Mouse (Mus musculus): ENCODE data around the gene Tnfsf4.

Tnfsf4 gene

DNA sequence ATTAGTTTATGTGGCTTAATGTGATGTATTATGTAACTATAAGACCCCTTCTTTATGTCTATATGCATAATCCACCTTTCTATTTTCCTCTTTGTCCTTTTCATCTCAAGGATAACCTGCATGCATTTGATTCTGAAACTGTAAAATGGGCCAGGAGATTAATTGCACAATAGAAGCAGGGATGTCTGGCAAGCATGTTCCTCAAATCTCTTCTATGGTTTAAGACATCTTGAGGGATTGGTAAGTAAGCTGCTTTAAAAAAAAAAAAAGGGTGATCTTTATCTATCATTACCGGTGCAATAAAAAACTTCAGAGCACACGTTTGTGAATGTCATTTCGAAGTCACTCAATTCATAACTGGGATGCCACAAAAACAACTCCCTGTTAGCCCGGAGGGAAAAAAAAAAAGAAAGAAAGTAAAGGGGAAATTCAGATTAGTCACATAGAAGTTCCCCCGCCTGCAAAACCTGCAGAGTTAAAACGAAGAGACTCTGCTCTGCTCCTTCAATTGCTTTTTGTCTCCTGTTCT lies at the start of gene Tnfsf4:
Gene Tnfsf4 (plus strand): TSS at position 479 of the 529 bp plus-strand sequence.
- no peak for DNase-seq

DNA sequence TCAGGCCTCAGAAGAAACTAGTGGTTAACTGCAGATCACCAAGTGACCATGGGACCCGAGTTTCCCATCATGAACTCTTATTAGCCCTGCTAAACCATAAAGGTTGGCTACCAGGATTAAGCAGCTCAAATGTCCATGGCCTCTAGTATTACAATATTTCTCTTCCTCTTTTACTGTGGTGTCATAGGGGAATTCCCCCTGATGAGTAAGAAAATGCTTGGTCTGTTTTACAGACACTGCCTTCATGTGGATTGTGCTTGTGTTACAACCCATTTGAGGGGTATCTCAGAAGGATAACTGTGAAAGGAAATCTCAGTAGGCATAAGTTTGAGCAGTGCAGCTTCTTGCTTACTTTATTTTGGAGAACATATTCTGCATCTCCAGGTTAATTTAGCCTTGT lies 44.2 kb upstream of the Tnfsf4 start:
- DNase-seq: no peak

DNA sequence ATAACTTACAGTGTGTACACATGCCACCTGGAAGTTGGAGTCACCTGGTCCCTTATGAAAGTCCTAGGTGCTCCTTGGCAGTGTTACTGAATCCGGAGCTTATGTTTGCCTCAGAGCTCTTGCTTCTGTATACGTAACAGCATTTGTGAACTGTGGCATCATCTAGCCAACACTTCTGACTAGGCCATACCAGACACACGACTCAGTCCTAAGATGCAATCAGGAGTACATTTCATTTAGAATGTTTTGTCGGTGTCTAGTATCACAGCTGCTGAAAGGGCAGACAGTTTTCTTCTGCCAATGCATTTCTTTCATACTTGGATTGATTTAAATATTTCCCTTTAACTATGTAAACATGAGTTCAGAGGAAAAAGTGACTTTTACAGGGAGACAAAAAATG lies 30.2 kb upstream of the Tnfsf4 start:
- no peak for DNase-seq

DNA sequence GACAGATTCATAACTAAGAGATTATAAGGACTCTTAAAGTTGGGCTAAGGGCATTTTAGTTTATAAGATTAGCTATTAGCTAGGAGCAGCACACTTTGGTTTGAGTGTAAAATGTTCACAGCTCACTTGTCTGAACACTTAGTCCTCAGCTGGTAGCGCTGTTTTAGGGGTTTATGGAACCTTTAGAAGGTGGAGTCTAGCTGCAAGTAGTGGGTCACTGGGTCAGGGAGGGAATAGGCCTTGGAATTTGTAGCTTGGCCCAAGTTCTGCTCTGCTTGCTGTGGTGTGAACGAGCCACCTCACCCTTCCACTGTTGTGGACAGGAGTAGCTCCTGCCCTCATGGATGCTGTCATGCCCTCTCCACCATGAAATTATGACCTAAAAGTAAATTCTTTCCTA lies 23.3 kb upstream of the Tnfsf4 start:
- no peak for DNase-seq

DNA sequence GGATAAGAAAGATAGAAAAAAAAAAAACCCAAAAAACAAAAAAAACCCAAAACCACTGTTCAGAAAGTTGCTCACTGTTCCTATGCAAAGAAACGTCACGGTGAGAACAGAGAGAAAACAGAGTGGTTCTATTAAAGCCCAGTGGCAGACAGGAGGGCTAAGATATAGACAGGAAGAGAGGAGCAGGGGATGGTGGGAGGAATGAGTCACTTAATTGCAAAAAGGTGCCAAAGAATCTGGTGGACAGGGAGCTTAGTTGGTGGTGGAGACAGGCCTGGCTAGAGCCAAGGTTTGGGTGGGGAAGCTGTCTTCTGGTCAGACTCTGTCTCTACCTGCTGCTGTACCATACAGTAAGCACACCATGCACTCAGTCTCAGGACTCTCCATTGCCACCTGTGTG lies 19.3 kb upstream of the Tnfsf4 start:
- no peak for DNase-seq

GRCm38 (mm10) chr1:161378571-161378970 lies 16.6 kb upstream of the Tnfsf4 start:
- DNase-seq: no peak

DNA sequence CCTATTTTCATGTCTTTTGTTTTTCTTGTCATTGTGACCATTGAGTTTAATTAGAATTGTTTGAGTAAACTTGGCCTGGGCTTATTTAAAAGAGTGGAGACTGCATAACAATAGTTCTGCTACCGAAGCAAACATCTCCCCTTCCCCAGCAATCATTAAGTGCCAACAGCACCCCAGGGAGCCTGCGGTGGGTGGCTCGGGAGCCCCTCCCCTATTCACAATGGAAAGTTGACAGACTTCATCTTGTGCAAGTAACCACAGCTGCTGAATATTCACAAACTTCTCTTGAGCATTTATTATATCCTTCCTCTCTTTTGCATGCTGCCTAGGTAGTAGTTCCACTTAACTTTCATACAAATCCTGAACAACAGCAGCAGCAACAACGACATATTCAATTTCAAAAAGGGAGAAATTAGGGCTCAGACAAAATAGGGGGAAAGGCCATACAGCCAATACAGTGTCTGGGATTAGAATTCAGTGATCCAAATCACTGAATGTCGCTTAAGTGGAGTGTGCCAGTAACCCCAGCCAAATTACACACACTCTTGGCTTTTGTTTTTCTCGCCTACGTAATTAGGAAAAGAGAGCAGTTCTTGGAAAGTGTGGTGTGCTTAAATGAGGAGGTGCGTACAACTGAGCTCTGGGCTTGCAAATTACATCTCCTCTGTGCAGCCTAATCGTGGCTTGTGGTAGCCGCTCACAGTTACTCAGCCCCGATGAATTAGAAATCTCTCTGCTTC lies 15.4 kb upstream of the Tnfsf4 start:
- peak; percentile 24 for DNase-seq

DNA sequence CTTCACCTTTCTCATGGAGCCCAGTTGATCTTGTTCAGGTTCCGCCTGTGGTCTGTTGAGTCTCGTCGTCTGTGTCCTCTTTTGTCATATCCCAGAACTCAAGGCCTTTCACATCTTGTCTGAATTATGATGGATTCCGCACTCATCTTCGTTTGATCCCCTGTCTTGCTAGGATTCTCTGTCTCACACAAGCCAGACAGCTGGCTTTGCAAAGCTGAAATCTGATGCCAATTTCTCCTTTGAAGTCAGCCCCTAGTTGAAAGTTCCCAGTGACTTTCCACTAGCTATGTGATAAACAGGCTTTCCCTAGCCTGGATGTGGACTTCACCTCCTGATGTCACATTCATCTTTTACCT lies 14.8 kb upstream of the Tnfsf4 start:
- no peak for DNase-seq

DNA sequence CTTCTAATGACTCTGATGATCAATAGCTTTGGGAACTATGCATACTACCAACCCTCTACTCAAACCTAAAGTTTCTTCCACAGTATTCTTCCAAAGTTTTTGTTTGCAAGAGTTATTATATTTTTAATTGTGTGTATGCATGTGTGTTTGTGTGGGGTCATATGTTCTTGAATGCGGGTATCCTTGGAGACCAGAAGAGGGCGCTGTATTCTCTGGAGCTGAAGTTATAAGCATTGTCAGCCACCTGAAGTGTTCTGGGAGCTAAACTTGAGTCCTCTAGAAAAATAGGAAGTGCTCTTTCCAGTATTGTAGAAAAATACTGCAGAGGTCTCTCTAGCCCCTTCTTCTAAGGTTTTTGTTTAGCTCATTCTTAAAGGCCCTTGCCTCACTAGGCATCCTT lies 5.1 kb upstream of the Tnfsf4 start:
- DNase-seq: no peak

- DNase-seq: no peak
These were observed 2.3 kb upstream of the Tnfsf4 start for GRCm38 (mm10) chr1:161392906-161393305.

- DNase-seq: no peak
These were observed 401 bp downstream of the Tnfsf4 start for GRCm38 (mm10) chr1:161395610-161396009.

GRCm38 (mm10) chr1:161396351-161396750 lies 1.1 kb downstream of the Tnfsf4 start:
- DNase-seq: no peak

DNA sequence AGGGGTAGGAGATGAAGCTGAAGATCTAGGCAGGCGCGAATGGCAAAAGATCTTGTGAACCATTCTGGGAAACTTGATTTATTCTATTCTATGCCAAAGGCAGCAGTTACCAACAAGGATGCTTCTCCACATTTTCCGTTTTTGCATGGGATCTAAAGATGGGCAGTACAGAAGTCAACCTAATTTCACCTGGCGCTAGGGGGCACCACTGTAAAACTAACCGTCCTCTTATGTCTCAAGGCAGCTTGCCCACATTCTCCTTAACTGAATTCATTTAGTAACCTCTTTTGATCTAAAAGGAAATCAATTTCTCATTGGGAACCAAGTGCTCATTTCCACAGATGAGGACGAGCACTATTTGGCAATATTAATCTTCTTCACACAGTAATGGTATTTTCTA lies 4.9 kb downstream of the Tnfsf4 start:
- DNase-seq: peak; percentile 44

DNA sequence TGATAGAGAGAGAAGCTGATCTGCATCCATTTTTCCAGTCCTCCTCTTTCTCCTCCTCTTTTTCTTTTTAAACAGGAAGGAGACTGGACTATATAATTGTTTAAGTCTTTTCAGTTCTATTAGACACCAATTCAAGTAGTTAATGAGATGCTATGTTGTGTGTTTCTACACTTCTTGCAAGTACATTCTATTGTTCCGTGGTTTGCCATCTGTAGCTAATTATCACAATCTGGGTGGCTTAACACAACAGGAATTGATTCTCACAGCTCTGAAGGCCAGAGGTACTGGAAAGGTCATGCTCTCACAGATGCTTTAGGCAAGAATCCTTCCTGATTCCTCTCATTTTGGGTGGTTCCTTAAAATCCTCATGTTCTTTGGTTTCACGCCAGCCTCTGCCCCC lies 7.9 kb downstream of the Tnfsf4 start:
- no peak for DNase-seq

GRCm38 (mm10) chr1:161406480-161406879 lies 11.3 kb downstream of the Tnfsf4 start:
- DNase-seq: no peak

DNA sequence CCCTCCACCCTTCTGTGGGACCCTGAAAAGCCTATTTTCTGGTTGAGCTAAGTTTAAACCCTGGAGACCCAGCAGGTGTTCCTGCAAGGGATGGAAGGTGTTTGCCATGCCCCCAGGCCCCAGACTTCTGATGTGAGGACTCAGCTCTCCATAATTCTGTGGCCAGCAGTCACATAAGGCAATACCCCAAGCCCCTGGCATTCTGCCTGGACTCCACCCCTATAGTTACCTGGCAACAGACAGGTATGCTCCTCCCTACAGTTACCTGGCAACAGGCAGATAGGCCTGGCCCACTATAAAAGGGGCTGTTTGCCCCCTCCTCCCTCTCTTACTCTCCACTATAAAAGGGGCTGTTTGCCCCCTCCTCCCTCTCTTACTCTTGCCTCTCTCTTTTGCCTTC lies 24.7 kb downstream of the Tnfsf4 start:
- no peak for DNase-seq

DNA sequence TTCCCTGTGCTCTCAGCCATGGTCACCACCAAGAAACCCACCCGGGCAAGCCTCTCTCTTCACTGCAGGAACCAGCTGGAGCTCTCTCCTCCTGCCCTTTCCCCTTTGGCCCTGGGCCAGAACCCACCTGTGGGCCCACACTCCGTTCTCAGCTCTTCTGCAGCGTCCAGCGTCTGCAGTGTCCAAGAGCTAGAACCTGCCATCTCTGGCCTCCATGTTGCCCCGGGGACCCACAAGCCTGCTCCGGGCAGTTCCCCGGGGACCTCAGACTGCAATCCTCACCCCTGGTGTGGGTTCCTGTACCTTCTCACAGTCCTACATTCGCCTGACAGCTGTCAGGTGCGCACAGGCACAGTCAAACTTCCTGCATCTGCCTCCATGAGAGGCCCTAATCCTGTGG lies 25.4 kb downstream of the Tnfsf4 start:
- DNase-seq: no peak

GRCm38 (mm10) chr1:161426277-161427056 lies 31.3 kb downstream of the Tnfsf4 start:
- DNase-seq: no peak

DNA sequence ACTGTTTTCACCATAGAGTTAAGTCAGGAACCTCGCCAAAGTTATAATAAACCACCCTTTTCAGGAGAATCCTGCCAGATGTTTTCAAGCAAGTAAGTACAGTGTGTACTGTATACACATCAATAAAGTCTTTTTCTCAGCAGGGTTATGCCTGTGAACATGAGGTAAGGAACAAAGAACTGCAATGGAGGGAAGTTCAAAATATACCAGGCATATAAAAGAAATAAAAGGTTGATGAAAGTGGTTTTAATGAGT lies 31.8 kb downstream of the Tnfsf4 start:
- DNase-seq: no peak

DNA sequence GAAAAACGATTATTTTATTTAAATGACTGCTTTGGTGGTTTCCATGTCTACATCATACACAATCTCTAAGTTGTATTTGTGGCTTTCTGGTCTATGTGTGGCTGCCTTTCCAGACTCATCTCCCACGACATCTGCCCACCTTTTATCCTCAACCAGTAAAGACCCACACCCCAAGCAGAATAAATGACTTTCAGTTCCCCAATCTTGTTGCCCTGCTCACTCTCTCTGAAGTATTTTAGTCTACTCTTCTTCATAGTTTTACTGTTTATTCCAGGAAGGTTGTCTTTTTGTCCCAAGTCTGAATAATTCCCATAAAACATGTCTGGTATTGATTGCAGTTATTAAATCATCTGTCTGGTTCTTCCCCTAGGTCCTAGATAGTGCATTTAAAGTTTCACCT lies 40.6 kb downstream of the Tnfsf4 start:
- no peak for DNase-seq

DNA sequence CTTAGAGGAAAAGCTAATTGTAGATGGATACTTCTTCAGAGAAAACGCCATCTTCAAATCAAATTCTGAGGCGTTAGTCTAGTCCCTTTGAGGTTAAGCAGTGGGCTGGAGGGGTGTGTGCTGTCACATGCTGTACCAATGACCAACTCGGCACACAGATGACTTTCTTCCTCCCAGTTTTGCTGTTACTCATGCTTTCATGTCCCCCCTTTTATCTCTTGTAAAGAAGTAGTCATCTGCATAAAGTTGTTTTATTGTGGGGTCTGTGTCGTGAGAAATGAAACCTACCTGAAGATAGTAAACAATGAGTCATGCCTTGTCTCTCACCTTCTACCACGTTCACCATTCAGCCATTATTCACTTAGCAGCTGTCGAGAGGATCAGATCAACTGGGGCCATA lies 41.3 kb downstream of the Tnfsf4 start:
- DNase-seq: no peak

- no peak for DNase-seq
These were observed 49.6 kb downstream of the Tnfsf4 start for GRCm38 (mm10) chr1:161444858-161445257.

DNA sequence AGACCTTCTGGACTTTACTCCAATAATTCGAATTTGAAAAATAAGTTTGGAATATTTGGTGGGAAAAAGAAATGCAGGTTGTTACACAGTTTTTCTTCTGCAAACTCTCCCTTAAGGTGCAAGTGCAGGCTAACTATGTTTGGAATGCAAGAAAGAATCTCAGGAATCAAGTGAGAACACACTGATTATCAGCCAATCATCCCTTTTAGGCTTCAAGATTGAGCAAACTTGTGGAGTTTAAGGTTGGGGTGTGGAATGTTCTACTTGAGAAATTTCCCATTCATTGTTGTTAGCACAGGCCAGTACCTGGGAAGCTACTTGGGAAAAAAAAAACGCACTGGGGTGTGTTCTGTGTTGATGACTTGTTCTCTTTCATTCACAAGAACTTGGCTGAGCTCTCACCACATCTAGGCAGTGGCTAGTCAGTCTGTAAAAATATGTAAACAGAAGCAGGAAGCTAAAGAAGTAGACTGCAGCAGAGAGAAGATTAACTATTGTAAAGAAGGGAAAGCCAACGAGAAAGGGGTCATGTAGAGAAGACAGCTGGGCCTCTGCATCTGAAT lies 56.6 kb downstream of the Tnfsf4 start:
- DNase-seq: no peak

DNA sequence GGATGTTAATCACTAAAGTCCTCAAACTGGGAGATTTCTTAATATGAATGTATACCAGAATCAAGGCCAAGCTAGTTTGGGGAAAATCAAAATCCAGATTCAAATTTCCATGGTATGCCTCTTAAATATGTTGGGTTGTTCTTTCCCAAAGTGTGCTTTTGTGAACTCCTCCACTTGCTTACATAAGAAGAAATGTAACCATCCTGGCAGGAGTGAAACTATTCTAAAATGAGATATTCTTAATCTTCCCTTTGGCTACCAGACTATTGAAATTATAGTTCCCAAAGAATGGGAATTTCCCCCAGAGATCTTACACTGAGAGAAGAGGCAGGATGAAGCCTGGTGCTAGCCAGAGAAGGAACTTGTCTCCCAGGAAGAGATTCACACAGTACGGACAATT lies 57.0 kb downstream of the Tnfsf4 start:
- DNase-seq: no peak
